ENCODE assay signal across 8 mouse cellular contexts in the genomic region with DNA sequence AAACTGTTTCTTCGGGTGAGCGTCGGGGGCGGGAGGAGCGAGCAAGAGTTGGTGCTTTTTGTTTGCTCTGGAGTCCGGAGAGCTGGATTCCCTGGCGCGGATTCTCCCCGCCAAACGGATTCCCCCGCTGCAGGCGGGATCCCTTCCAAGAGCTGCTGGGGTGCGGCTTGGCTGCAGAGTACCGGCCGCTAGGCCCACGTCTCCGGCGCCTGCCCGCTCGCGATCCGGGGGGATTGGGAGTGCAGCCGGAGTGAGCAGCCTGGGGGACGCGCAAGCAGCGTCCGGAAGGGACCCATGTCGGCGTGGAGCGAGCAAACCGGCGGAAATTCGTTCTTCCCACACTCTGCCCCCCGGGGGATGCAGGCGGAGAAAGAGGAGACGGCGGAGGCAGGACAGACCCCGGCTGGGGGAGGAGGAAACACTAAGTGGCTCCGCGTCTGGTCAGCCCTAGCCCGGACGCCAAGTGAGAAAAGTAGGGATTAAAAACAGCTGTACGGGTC. TPM values are rescaled to one million over a fixed set of nuclear protein-coding genes. Genes with fewer than 3 reads are reported as not detected.
DNase-seq lines count a peak whose midpoint lies in the region; ATAC-seq lines count a peak whose summit lies in the region.

TSS of gene Tril (minus strand) at position 345 of the 500 bp plus-strand sequence.

- ATAC-seq in hindbrain, embryonic 16.5 days = peak; percentile 66
- ATAC-seq in stomach, embryonic 14.5 days (ENCODE audit: insufficient number of reproducible peaks, insufficient read depth, low FRiP score, low read depth) = peak; percentile 78; the same call in 1 of the 2 replicates
- no peak for ATAC-seq in inflammation-experienced regulatory T-cells, adult 6 months

- H3K4me2 ChIP-seq in hindbrain, embryonic 16.5 days (ENCODE audit: low read length) = peak within 1 kb of the TSS; percentile 92
- H3K4me2 ChIP-seq in stomach, embryonic 14.5 days (replicated peaks; ENCODE audit: low read depth, low read length) = peak within 1 kb of the TSS; percentile 47

- peak within 1 kb of the TSS; percentile 59 for H3K4me3 ChIP-seq in hindbrain, embryonic 16.5 days (ENCODE audit: low read length)
- peak within 1 kb of the TSS; percentile 68 for H3K4me3 ChIP-seq in stomach, embryonic 14.5 days (ENCODE audit: low read depth, low read length)

- intact Hi-C loops in left cerebral cortex, postnatal 10 days (cut with DNase I) = no loop called here

- no peaks in the 10 kb centered on the region for H3K36me3 ChIP-seq in hindbrain, embryonic 16.5 days (ENCODE audit: control insufficient read depth, insufficient read depth, low read length)
- H3K36me3 ChIP-seq in stomach, embryonic 14.5 days (ENCODE audit: control insufficient read depth, insufficient read depth, low read length) = no peaks in the 10 kb centered on the region

- DNase-seq in adrenal gland, postnatal 25 days = peak; percentile 71
- peak; percentile 85 for DNase-seq in embryo, embryonic 10 days (ENCODE audit: low spot score)
- peak; percentile 84 for DNase-seq in gastrocnemius, postnatal 10 days
- DNase-seq in left cerebral cortex, postnatal 10 days (ENCODE audit: extremely low spot score in 1 of 2, low spot score in 2 of 2) = peak; percentile 55 to 88
- peak; percentile 82 to 91 for DNase-seq in lung, postnatal 4 days

- WGBS in hindbrain, embryonic 16.5 days = under 1% methylated on average over 43 of the region's 43 CpGs
- WGBS in stomach, embryonic 14.5 days = under 1% methylated on average over 43 of the region's 43 CpGs

- H3K27ac ChIP-seq in hindbrain, embryonic 16.5 days (ENCODE audit: low read depth, low read length) = peak within 1 kb of the TSS; percentile 88
- H3K27ac ChIP-seq in stomach, embryonic 14.5 days (ENCODE audit: low read length) = peak within 1 kb of the TSS; percentile 98

- H3K9ac ChIP-seq in hindbrain, embryonic 16.5 days (ENCODE audit: low read depth, low read length) = peak within 1 kb of the TSS; percentile 68
- H3K9ac ChIP-seq in stomach, embryonic 14.5 days (replicated peaks; ENCODE audit: low read depth, low read length) = peak within 1 kb of the TSS; percentile 56

- no peaks in the 10 kb centered on the region for H3K9me3 ChIP-seq in hindbrain, embryonic 16.5 days (ENCODE audit: control insufficient read depth, low read length)
- no peaks in the 10 kb centered on the region for H3K9me3 ChIP-seq in stomach, embryonic 14.5 days (ENCODE audit: control insufficient read depth, low read depth, low read length)

- H3K4me1 ChIP-seq in hindbrain, embryonic 16.5 days (ENCODE audit: control insufficient read depth, insufficient read depth, low read depth, low read length) = peaks cover 24% of the 10 kb centered on the region
- peaks cover 12% of the 10 kb centered on the region; the same call in 1 of the 2 replicates for H3K4me1 ChIP-seq in stomach, embryonic 14.5 days (ENCODE audit: control insufficient read depth, insufficient read depth, low read length)

- peaks cover 8% of the 10 kb centered on the region; the same call in 1 of the 2 replicates for H3K27me3 ChIP-seq in hindbrain, embryonic 16.5 days (replicated peaks; ENCODE audit: control insufficient read depth, insufficient read depth, low read length)
- H3K27me3 ChIP-seq in stomach, embryonic 14.5 days (ENCODE audit: control insufficient read depth, insufficient read depth, low read length) = no peaks in the 10 kb centered on the region

RNA-seq across cellular contexts. Expression of gene Tril, which starts in this region (rescaled TPM):
- total RNA-seq in adrenal gland, postnatal 25 days (2021) = 6.3 and 8.1 TPM in 2 replicates
- 10 to 100 TPM; 16.8 to 18.1 TPM for total RNA-seq in gastrocnemius, postnatal 10 days (2021)
- 21.4 and 21.7 TPM in 2 replicates for polyA plus RNA-seq in hindbrain, embryonic 16.5 days (2015; fragmentation: Nextera tagmentation; extraction: Ambion mirVana)
- total RNA-seq in left cerebral cortex, postnatal 10 days (2021) = 10 to 100 TPM; 47.6 to 50.3 TPM
- 24.0 TPM in 2 replicates for polyA plus RNA-seq in stomach, embryonic 14.5 days (2014; fragmentation: Nextera tagmentation; extraction: Ambion mirVana)
- not detected for polyA plus RNA-seq in inflammation-experienced regulatory T-cells, adult 6 months (2017; shearing (Covaris generic))

Comparison
In these comparisons a context has a peak if more than half of its experiments do, and no peak if none do; other contexts are left out.
1. RNA of gene Tril (polyA plus RNA-seq): 24.0 TPM in stomach, embryonic 14.5 days and 21.4 to 21.7 TPM in hindbrain, embryonic 16.5 days; not detected in inflammation-experienced regulatory T-cells, adult 6 months; every median in the first group is over 10 times any median in the second.
2. Peak in every context shown above with its lines, with median percentiles within 50 percentile points of each other: DNase-seq.